Mouse (Mus musculus): ENCODE data around the gene Slc6a20a. TPM values are rescaled to one million over a fixed set of nuclear protein-coding genes. Genes with fewer than 3 reads are reported as not detected.
"Not testable (repeated sequence)": the region's sequence is repeated elsewhere in the genome, so short reads cannot be mapped to it uniquely, and the experiment has no call there.

The Slc6a20a gene
- polyA plus RNA-seq, 1 experiment from 2014 or later, result not detected

GRCm38 (mm10) chr9:123683704-123684103 lies 5.0 kb upstream of the Slc6a20a start:
- Histone ChIP-seq H3K27me3 (peaks cover 34% of the 10 kb centered on the region), H3K9me3 (replicated peaks) (no peaks in the 10 kb centered on the region), H3K4me3 (no peak overlapping the region), H3K36me3 (no peaks in the 10 kb centered on the region), H3K4me1 (replicated peaks) (peaks cover 4% of the 10 kb centered on the region), H3K4me2 (no peak overlapping the region), H3K27ac (no peak overlapping the region), H3K9ac (no peak overlapping the region)
- WGBS, result 62% methylated on average over 3 of the region's 3 CpGs
- ATAC-seq (replicated peaks; ENCODE audit: insufficient number of reproducible peaks, insufficient read depth, low FRiP score, low read depth), result no peak

DNA sequence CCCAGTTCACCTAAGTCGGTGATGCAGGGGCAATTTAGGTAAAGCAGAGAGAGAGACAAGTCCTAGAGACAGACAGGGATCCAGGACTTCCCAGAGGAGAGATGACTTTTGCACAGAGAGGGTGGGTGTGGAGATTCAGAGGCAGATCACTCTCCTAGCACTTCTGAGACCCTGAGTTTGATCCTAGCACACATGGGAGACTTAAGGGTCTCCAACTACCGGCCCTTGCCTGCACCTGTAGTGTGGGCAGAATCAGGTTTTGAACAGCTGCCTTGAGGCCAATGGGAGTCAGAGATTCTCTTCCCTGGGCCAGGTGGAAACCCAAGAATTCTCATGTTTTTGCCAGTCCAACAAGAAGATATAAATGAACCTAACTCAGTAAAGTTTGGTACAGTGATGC lies 513 bp upstream of the Slc6a20a start:
- no peak for ATAC-seq (replicated peaks; ENCODE audit: insufficient number of reproducible peaks, insufficient read depth, low FRiP score, low read depth)
- no peak overlapping the region for H3K27ac ChIP-seq
- H3K4me2 ChIP-seq, result peak overlapping the region; percentile 86; the same call in 1 of the 2 replicates
- WGBS, result 37% methylated on average over 2 of the region's 2 CpGs
- no peaks in the 10 kb centered on the region for H3K9me3 ChIP-seq (replicated peaks)
- H3K27me3 ChIP-seq, result peaks cover 74% of the 10 kb centered on the region
- no peaks in the 10 kb centered on the region for H3K36me3 ChIP-seq
- H3K4me3 ChIP-seq, result peak overlapping the region; percentile 52
- peaks cover 10% of the 10 kb centered on the region for H3K4me1 ChIP-seq (replicated peaks)
- no peak overlapping the region for H3K9ac ChIP-seq

GRCm38 (mm10) chr9:123665645-123666044 lies 13.0 kb downstream of the Slc6a20a start:
- 52% methylated on average over 5 of the region's 5 CpGs for WGBS
- H3K4me3 ChIP-seq, result no peak overlapping the region
- H3K27me3 ChIP-seq, result no peaks in the 10 kb centered on the region
- H3K27ac ChIP-seq, result no peak overlapping the region
- H3K9me3 ChIP-seq (replicated peaks), result no peaks in the 10 kb centered on the region
- H3K4me2 ChIP-seq, result no peak overlapping the region
- ATAC-seq (replicated peaks; ENCODE audit: insufficient number of reproducible peaks, insufficient read depth, low FRiP score, low read depth), result no peak
- no peaks in the 10 kb centered on the region for H3K4me1 ChIP-seq (replicated peaks)
- no peak overlapping the region for H3K9ac ChIP-seq
- H3K36me3 ChIP-seq, result no peaks in the 10 kb centered on the region

GRCm38 (mm10) chr9:123659986-123660676 lies 18.6 kb downstream of the Slc6a20a start:
- H3K4me3 ChIP-seq; H3K36me3 ChIP-seq; H3K4me2 ChIP-seq; H3K27me3 ChIP-seq; H3K9ac ChIP-seq; H3K27ac ChIP-seq; H3K9me3 ChIP-seq (replicated peaks); ATAC-seq (replicated peaks; ENCODE audit: insufficient number of reproducible peaks, insufficient read depth, low FRiP score, low read depth); H3K4me1 ChIP-seq (replicated peaks): not testable (repeated sequence)
- WGBS, result 77% methylated on average over 18 of the region's 18 CpGs

DNA sequence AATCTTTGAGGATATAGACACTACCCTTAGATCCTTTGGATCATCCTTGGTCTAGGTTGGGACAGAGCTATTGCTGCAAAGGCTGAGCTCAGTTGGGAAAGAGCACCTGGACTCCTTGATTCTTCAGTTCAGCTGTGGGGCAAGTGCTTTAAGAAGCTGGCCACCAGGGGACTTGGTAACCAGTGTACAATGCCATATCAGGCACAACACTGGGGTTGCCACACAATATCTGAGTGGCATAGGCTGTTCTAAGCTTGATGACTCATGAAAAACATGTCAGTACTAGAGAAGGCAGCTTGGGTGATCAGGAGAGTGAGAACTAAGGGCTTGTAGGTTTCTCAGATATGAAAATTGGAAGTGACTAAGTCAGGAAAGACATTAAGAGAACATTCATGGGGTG lies 19.7 kb downstream of the Slc6a20a start:
- no peaks in the 10 kb centered on the region for H3K27me3 ChIP-seq
- H3K4me2 ChIP-seq, result no peak overlapping the region
- H3K27ac ChIP-seq, result no peak overlapping the region
- H3K4me1 ChIP-seq (replicated peaks), result no peaks in the 10 kb centered on the region
- no peak overlapping the region for H3K4me3 ChIP-seq
- no peak for ATAC-seq (replicated peaks; ENCODE audit: insufficient number of reproducible peaks, insufficient read depth, low FRiP score, low read depth)
- no peaks in the 10 kb centered on the region for H3K36me3 ChIP-seq
- no peaks in the 10 kb centered on the region for H3K9me3 ChIP-seq (replicated peaks)
- H3K9ac ChIP-seq, result no peak overlapping the region

GRCm38 (mm10) chr9:123657457-123657856 lies 21.2 kb downstream of the Slc6a20a start:
- WGBS, result 72% methylated on average over 3 of the region's 3 CpGs
- Histone ChIP-seq H3K9me3 (replicated peaks) (no peaks in the 10 kb centered on the region), H3K36me3 (no peaks in the 10 kb centered on the region), H3K4me1 (replicated peaks) (no peaks in the 10 kb centered on the region), H3K27ac (no peak overlapping the region), H3K9ac (no peak overlapping the region), H3K27me3 (no peaks in the 10 kb centered on the region), H3K4me3 (no peak overlapping the region), H3K4me2 (no peak overlapping the region)
- no peak for ATAC-seq (replicated peaks; ENCODE audit: insufficient number of reproducible peaks, insufficient read depth, low FRiP score, low read depth)

DNA sequence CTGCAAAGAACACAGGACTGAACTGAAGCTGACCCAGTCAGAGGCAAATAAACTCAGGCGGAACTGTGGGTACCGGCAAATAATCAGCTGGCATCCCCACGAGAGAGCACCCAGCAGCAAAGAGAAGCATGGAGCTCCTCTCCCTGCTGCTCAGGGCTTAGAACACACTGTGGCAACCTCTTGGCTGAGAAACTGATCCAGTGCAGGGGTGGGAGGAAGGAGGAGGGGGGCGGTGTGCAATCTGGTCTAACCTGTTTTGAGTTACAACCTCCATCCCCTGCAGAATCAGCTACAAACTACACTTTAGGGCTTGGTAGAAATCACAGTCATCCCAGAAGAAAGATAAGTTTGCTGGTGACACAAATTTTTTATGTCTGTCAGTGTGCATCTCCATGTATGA lies 27.3 kb downstream of the Slc6a20a start:
- Histone ChIP-seq H3K4me1 (replicated peaks) (no peaks in the 10 kb centered on the region), H3K9me3 (replicated peaks) (no peaks in the 10 kb centered on the region), H3K27ac (no peak overlapping the region), H3K27me3 (no peaks in the 10 kb centered on the region), H3K4me2 (no peak overlapping the region), H3K9ac (no peak overlapping the region), H3K4me3 (no peak overlapping the region), H3K36me3 (no peaks in the 10 kb centered on the region)
- no peak for ATAC-seq (replicated peaks; ENCODE audit: insufficient number of reproducible peaks, insufficient read depth, low FRiP score, low read depth)
- 40% methylated on average over 4 of the region's 4 CpGs for WGBS

DNA sequence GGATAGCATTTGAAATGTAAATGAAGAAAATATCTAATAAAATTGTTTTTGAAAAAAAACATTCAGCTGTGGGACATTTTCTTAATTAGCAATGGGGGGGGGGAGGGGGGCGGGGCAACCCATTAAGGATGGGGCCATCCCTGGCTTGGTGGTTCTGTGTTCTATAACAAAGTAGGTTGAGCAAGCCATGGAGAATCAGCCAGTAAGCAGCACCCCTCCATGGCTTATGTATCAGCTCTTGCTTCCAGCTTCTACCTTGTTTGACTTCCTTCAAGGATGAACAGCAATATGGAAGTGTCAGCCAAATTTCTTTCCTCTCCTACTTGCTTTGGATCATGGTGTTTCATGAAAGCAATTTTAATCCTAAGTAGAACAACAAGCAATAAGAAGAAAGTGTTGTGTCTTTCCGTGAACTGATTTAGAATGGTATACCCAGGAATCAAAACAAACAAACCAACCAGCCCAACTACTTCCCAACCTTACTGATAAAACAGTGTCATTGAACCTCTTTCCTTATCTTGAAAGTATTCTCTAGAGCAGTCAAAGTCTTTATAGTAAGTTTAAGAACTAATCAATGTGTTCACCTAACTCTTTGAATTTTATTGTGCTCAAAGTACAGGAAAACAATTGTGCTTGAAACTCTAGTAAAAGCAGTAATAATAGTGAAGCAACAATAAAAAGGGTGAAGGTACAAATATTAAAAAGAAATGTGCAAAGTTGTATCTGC lies 28.7 kb downstream of the Slc6a20a start:
- no peak overlapping the region for H3K27ac ChIP-seq
- no peaks in the 10 kb centered on the region for H3K27me3 ChIP-seq
- ATAC-seq (replicated peaks; ENCODE audit: insufficient number of reproducible peaks, insufficient read depth, low FRiP score, low read depth), result no peak
- 64% methylated on average over 2 of the region's 2 CpGs for WGBS
- H3K9me3 ChIP-seq (replicated peaks), result no peaks in the 10 kb centered on the region
- H3K4me3 ChIP-seq, result no peak overlapping the region
- H3K36me3 ChIP-seq, result no peaks in the 10 kb centered on the region
- no peaks in the 10 kb centered on the region for H3K4me1 ChIP-seq (replicated peaks)
- H3K4me2 ChIP-seq, result no peak overlapping the region
- no peak overlapping the region for H3K9ac ChIP-seq

GRCm38 (mm10) chr9:123640106-123640505 lies 38.6 kb downstream of the Slc6a20a start:
- no peak for ATAC-seq (replicated peaks; ENCODE audit: insufficient number of reproducible peaks, insufficient read depth, low FRiP score, low read depth)
- H3K36me3 ChIP-seq, result no peaks in the 10 kb centered on the region
- 77% methylated on average over 1 of the region's 1 CpGs for WGBS

GRCm38 (mm10) chr9:123638668-123639089 lies 40.0 kb downstream of the Slc6a20a start:
- no peak overlapping the region for H3K27ac ChIP-seq
- H3K4me2 ChIP-seq, result no peak overlapping the region
- ATAC-seq (replicated peaks; ENCODE audit: insufficient number of reproducible peaks, insufficient read depth, low FRiP score, low read depth), result no peak
- H3K4me3 ChIP-seq, result no peak overlapping the region
- peaks cover 3% of the 10 kb centered on the region; the same call in 1 of the 2 replicates for H3K27me3 ChIP-seq
- 62% methylated on average over 1 of the region's 1 CpGs for WGBS
- no peaks in the 10 kb centered on the region for H3K36me3 ChIP-seq
- H3K9ac ChIP-seq, result no peak overlapping the region
- H3K4me1 ChIP-seq (replicated peaks), result peaks cover 3% of the 10 kb centered on the region; the same call in 1 of the 2 replicates
- H3K9me3 ChIP-seq (replicated peaks), result no peaks in the 10 kb centered on the region

More at GRCm38 (mm10) chr9:123640106-123640505, 38.6 kb downstream of the Slc6a20a start:
- H3K9me3 ChIP-seq (replicated peaks), result no peaks in the 10 kb centered on the region
- no peak overlapping the region for H3K4me2 ChIP-seq
- no peak overlapping the region for H3K4me3 ChIP-seq
- peaks cover 3% of the 10 kb centered on the region; the same call in 1 of the 2 replicates for H3K27me3 ChIP-seq
- H3K27ac ChIP-seq, result no peak overlapping the region
- no peak overlapping the region for H3K9ac ChIP-seq
- H3K4me1 ChIP-seq (replicated peaks), result peaks cover 3% of the 10 kb centered on the region; the same call in 1 of the 2 replicates

DNA sequence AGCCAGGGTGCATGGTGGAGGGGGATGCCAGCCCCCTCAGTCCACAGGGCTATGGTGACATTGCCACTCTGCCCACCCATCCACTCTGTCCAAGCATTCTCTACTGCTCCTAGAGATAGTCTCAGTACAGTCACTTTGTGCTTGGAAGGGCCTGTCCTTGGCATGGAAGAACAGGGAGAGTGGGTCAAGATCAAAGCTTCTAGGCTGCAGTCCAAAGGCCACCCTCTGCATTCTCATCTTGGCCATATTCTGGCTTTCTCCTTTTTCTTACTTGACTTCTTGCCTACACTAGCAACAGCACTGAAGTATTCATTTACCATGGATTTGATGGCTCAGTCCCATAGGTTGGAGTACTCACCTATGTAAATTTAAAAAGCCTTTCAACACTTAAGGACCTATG lies 40.5 kb downstream of the Slc6a20a start:
- Histone ChIP-seq H3K36me3 (no peaks in the 10 kb centered on the region), H3K9ac (no peak overlapping the region), H3K4me2 (no peak overlapping the region), H3K27me3 (peaks cover 3% of the 10 kb centered on the region; the same call in 1 of the 2 replicates), H3K4me3 (no peak overlapping the region), H3K4me1 (replicated peaks) (peaks cover 3% of the 10 kb centered on the region; the same call in 1 of the 2 replicates), H3K27ac (no peak overlapping the region), H3K9me3 (replicated peaks) (no peaks in the 10 kb centered on the region)
- no peak for ATAC-seq (replicated peaks; ENCODE audit: insufficient number of reproducible peaks, insufficient read depth, low FRiP score, low read depth)
